Mouse (Mus musculus): Measurements from ENCODE around the gene Pdzrn3. TPM values are rescaled to one million over a fixed set of nuclear protein-coding genes. Genes with fewer than 3 reads are reported as not detected.

The Pdzrn3 gene
- total RNA-seq, 1 experiment from 2014 or later, result 14.9 TPM

DNA sequence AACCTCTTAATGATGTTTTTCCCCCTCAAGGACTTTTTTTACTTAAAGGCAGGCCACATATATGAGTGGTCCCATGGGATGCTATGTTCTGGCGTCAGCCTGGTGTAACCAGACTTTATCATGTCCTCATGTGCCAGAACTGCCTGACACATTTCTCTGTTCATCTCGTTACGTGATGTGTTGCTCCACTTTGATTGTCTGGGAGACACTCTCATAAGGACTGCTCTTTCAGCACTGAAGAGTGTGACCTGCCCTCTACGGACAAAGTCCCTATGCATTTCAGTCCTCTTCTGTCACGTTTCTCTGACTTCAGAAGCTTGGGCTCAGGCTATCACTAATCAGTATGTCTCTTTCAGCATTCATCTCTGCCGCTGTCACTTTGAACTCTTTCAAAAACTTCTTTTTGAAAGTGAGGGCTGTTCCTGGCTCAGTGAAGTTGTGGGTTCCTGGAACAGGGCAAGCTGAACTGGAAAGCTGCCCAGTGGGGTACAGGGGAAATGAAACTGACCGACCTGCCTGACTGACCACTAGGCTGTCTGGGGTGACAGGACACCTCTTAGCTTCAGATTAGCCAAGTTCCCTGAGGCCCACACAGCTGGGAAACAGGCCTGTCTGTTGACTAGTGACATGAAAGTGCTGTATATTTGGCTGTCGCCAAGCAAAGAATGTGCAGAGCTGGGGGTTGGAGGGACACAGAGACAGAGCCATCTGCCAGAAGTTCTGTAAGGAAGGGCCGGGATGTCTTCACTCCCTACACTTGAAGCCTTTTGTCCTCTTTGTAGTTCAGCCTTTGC, 10.7 kb downstream of the Pdzrn3 start:
- DNase-seq, result peak; percentile 57

DNA sequence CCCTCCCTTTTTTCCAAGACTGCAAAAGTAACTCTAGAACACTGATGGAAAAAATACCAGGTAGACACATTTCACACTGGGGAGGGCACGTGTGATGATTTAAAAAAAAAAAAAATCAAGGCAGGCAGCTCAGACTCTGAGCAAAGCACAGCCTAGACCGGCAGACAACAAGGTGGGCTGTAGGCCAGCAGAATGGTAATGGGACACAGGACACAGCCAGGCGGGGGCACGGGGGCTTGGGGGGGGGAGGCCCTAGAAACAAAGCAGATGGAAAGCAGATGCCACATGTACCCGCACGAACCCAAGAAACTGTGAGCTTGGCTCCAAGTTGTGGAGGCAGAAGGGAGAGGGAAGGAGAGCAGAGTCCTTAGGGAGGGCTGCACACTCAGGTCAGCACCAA, 11.9 kb downstream of the Pdzrn3 start:
- DNase-seq, result no peak

GRCm38 (mm10) chr6:101363904-101364303, 13.8 kb downstream of the Pdzrn3 start:
- DNase-seq, result no peak

DNA sequence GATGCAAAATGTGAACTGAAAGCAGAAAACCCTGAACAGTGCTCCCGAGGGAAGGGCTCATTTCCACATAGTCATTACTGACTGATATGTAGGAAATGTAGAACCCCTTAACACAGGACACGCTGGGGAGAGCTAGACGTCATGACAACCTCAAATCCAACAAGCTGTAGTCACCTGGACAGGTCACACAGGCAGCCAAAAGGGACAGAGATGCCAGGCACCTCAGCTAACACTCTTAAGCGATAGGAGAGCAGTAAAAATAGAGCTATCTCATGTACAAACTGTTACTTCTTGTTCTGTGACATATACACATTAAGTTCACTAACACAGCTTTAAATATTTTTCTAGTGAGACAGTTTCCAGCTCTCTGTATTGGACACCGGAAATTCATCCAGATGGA, 15.0 kb downstream of the Pdzrn3 start:
- DNase-seq, result no peak

DNA sequence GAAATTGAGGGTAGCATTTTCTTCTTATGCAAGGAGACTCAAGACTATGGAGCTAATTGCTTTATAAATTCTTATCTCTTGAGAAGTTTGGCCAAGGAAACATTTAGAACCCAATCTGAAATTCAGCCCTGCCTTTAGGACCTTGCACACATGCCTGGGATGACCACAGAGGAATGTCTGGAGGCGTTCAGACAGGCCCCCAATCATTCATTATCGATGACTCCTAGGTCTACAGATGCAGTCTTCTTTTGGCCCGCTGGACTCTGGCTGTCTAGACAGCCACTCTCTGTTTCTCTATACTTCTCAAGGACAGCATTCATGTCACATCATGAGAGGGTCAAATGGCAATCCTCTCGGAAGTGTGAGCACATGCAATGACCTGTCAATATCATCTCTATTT, 15.4 kb downstream of the Pdzrn3 start:
- DNase-seq, result no peak

DNA sequence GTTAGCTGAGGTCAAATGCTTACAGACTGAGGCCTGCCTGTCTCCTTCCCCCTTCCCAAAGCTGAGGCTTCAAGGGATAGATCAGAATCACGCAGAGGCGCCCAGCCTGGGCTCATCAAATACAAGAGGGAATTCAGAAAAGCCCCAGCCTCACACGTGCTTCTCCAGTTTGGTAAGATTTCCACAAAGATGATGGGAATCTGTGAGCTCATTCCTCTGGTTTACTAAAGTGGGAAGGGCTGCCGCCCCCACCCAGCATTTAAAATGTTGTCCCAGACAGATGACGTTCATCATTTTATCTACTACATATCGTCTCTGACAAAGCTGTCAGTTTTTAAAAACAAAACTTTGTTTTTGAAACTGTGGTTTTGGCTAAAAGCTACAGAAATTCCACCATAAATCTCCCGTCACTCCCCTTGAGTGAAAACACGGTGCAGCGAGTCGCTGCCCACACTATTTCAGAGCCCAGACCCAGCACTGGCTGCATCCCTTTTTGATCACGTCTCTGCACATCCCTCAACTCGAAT, 17.4 kb downstream of the Pdzrn3 start:
- no peak for DNase-seq

DNA sequence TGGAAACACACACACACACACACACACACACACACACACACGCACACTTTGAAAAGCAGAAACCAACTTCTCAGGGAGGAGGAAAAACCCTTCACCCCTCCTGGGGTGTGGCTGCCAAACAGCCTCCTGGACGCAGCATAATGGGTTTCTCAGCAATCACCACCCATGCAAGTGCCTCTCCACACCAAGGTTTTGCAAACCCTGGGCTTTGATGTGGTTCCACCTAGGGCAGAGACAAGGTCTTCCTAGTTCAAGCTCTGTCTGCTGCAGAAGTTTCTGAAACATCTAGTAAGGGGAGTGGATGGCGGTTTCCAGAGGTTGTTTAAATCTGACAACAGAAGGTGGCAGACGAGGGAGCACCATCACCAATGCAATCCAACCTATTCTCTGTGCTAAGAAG, 18.1 kb downstream of the Pdzrn3 start:
- no peak for DNase-seq

- no peak for DNase-seq
Observed at GRCm38 (mm10) chr6:101354887-101355286, 22.8 kb downstream of the Pdzrn3 start.

- no peak for DNase-seq
Observed at GRCm38 (mm10) chr6:101354230-101354881, 23.3 kb downstream of the Pdzrn3 start.

- DNase-seq, result no peak
Observed at GRCm38 (mm10) chr6:101353701-101354100, 24.0 kb downstream of the Pdzrn3 start.

- DNase-seq, result no peak
Observed at GRCm38 (mm10) chr6:101352626-101353025, 25.1 kb downstream of the Pdzrn3 start.

DNA sequence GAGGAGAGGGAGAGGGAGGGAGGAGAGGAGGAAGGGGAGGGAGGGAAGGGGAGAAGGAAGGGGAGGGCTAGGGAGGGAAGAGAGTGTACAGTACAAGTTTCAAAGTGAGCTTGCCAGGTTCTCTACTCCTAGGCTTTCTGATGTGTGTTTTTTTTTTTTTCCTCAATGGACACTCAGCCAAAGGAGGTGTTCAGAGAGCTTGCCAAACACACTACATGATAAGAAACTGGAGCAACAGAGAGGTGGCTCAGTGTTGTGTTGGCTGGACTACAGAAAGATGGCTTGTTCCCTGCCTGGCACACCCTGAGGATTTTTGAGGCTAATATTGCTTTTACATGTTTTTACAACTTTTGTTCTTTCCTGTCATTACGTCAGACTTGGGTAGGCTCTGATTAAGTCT, 26.6 kb downstream of the Pdzrn3 start:
- DNase-seq, result no peak

GRCm38 (mm10) chr6:101350414-101350973, 27.2 kb downstream of the Pdzrn3 start:
- DNase-seq, result no peak

DNA sequence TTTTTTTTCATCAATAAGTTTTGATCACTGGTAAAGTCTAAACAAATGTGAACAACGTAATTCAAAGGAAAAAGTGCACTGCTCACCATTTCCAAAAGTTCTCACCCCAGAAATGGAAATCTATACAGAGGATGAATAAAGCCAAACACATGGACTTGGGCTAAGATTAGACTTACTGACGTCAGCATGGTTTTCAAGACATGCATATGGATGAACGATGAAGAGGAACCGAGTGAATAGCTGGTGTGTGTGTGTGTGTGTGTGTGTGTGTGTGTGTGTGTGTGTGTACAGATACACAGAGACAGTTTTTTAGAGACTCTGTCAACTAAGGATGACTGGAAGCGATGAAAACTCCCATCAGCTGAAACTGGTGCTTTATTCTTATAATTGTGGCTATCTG, 29.2 kb downstream of the Pdzrn3 start:
- no peak for DNase-seq

DNA sequence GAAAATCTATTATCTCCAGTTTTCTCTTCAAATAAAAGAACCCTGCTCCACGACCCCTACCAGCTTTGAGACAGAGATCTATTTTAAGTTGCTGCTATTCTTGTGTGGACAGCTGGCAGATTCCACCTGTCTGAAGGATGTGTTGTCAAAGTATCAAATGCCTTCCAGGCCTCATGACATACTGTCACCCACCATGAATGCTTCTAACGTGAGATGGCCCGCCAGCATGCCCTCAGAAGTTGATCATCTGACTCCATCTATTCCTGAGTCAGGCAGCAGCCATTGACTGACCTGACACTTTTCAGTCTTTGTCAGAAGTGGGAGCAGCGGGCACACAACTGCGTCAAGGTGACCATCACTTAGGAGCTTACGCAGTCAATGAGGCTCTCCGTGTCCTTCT, 37.6 kb downstream of the Pdzrn3 start:
- DNase-seq, result no peak

DNA sequence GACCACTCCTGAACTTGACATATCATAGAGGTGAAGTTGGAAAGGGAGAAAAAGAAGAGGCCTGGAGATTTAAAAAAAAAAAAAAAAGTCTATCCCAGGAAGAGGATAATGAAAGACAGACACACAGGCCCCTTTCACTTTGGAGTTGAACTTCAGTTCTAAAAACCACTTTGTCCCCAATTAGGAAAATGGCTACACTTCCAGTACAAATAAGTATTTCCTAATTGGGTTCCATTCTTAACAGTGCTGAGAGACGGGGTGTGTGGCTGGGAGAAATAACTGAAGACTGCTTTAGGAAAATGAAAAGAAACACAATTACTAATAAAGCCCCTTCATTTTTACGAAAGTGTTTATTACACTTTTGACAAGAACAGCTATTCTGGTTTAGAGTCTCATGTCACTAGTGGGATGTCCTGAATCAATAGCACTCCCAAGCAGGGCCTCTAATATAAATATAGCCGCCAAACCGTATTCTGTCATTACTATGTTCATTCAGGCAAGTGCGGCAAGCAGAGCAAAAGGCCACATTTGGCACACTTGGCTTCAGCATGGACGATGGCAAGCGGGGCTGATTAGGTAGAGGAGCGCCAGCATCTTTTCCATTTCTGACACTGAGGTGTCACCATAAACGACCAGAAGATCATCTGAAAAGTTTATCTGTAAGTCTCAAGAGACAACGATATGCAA, 39.7 kb downstream of the Pdzrn3 start:
- DNase-seq, result no peak

DNA sequence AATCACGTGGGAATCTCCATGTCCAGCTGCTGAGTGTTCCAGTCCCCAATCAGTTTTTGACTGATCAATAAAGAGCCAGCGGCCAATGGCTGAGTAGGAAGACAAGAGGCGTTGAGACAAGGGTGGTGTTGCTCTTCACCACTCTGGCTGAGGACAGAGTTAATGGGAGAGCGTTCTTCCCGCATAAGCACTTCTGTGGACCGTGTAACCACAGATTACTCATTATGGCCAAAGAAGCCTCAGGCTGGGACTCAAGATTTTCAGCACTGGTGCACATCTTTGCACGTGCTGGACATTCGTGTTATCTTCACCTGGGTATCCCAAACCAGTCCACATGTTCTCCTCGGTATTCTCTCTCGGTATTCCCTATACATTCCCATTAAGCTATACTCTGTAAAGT, 41.0 kb downstream of the Pdzrn3 start:
- no peak for DNase-seq

GRCm38 (mm10) chr6:101335744-101336143, 42.0 kb downstream of the Pdzrn3 start:
- DNase-seq, result no peak

- no peak for DNase-seq
Observed at GRCm38 (mm10) chr6:101334495-101334894, 43.2 kb downstream of the Pdzrn3 start.

DNA sequence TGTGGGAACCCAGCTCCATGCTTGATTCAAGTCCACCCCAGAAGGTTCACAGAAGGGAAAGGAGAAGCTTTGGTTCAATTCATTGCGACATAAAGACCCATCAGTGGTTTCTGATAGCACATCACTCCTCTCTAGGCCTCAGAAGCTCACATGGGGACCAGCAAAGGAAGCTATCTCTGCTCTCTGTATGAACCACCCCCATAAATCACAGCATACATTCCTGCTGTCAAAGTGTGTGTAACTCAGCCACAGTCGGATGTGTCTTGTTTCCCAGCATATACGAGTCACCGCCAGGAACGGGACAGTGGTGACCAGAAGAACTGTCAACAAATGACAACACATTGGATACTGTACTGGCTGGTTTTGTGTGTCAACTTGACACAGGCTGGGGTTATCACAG, 47.3 kb downstream of the Pdzrn3 start:
- DNase-seq, result peak; percentile 20

GRCm38 (mm10) chr6:101329499-101329898, 48.2 kb downstream of the Pdzrn3 start:
- DNase-seq, result no peak

DNA sequence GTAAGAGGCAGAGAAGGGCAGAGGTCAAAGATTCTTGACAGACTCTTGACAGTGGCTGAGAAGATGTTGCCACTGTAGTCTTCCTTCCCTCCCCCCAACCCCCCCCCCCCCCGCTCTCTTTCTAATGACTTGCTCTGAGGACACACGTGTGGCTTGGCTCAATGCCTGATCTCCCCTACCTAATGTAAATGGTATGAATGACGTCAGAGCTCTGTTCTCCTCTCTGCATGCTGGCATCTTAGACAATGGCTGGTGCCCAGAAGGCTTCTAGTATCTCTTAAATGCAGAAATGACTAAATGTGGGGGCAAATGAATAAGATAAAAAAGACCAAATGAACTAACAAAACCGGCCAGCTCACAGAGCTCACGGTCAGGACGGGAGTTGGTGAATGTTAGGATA, 49.2 kb downstream of the Pdzrn3 start:
- no peak for DNase-seq

GRCm38 (mm10) chr6:101327741-101328140, 50.0 kb downstream of the Pdzrn3 start:
- no peak for DNase-seq

All from adrenal gland, postnatal 14 days (tissue).